Mouse (Mus musculus) bone marrow macrophage, adult 2 months (primary cell): ENCODE results near the gene Tnrc6a.

Source experiments
- CTCF ChIP-seq: IDR thresholded peaks from 2 replicates; pipeline ENCODE4 v1.5.1; 2012; ENCODE audit warnings: low read depth, mild to moderate bottlenecking, low read length, moderate library complexity
- POLR2A ChIP-seq: IDR thresholded peaks from 2 replicates; pipeline ENCODE4 v1.6.1; 2012; ENCODE audit warnings: mild to moderate bottlenecking, low read depth, low read length, borderline replicate concordance

DNA sequence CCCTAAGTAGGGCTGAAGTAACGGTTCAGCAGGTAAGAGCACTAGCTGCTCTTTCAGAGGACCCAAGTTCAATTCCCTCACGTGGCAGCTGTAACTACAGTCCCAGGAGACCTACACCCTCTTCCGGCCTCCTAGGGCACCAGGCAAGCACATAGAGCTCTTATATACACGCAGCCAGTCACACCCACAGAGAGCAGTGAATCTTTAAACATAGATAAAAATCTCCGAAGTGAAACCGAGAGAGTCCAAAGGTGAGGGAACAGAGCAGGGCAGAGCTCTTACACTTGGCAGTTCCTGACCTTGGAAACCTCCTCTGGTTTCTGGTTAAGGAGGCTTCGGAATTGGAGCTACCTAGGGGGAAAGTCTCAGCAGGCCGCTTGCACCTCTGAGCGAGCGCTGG, 75.0 kb downstream of the Tnrc6a start:
- TF ChIP-seq CTCF (no peak), POLR2A (no peak)
